Mouse (Mus musculus) kidney, embryonic 16.5 days (tissue): Measurements from ENCODE around the gene Dusp10. TPM values are rescaled to one million over a fixed set of nuclear protein-coding genes. Genes with fewer than 3 reads are reported as not detected.

Source experiments
- ATAC-seq: fragments of 200-750 bp; cut with Nextera tagmentation; 2 replicates; pipeline ENCODE4 v1.8.0; 2017; ENCODE audit warnings: moderate TSS enrichment; ENCODE audit not compliant: low FRiP score, low TSS enrichment
- H3K27ac ChIP-seq: fragments of 300-500 bp; sonication (generic); 2 replicates; pipeline ENCODE4 v1.5.1; 2014; ENCODE audit warnings: low read length
- H3K27me3 ChIP-seq: fragments of 300-500 bp; sonication (generic); 2 replicates; pipeline ENCODE4 v1.6.1; 2014; ENCODE audit warnings: low read length, control low read depth, mixed read lengths; ENCODE audit not compliant: insufficient read depth
- H3K36me3 ChIP-seq: fragments of 300-500 bp; sonication (generic); 2 replicates; pipeline ENCODE4 v1.6.1; 2014; ENCODE audit warnings: low read length, control low read depth, mixed read lengths; ENCODE audit not compliant: insufficient read depth
- H3K4me1 ChIP-seq: fragments of 300-500 bp; sonication (generic); 2 replicates; pipeline ENCODE4 v1.6.1; 2014; ENCODE audit warnings: low read length, control low read depth, mixed read lengths; ENCODE audit not compliant: insufficient read depth
- H3K4me2 ChIP-seq: fragments of 300-500 bp; sonication (generic); replicated peaks from 2 replicates; pipeline ENCODE4 v1.6.1; 2014; ENCODE audit warnings: low read depth, low read length
- H3K4me3 ChIP-seq: fragments of 300-500 bp; sonication (generic); 2 replicates; pipeline ENCODE4 v1.5.1; 2014; ENCODE audit warnings: mild to moderate bottlenecking, low read length
- H3K9ac ChIP-seq: fragments of 300-500 bp; sonication (generic); replicated peaks from 2 replicates; pipeline ENCODE4 v1.6.1; 2014; ENCODE audit warnings: low read length
- H3K9me3 ChIP-seq: fragments of 300-500 bp; sonication (generic); 2 replicates; pipeline ENCODE4 v1.6.1; 2016; ENCODE audit warnings: low read length, control low read depth
- WGBS: fragments of 180-500 bp; shearing (Covaris S2); extraction: QIAGEN DNeasy Blood & Tissue Kit; methylation state at CpG from one replicate; pipeline ENCODE4 v1.1.7; 2014; 5-methylcytosine and 5-hydroxymethylcytosine counted together
- polyA plus RNA-seq: library from polyadenylated mRNA; unstranded; fragments of >200 nt; fragmentation: Nextera tagmentation; extraction: Ambion mirVana; gene quantifications from 2 replicates; pipeline ENCODE4 v1.2.1, GENCODE M21; 2015

The Dusp10 gene
- polyA plus RNA-seq, 1 experiment from 2014 or later = 7.1 TPM

DNA sequence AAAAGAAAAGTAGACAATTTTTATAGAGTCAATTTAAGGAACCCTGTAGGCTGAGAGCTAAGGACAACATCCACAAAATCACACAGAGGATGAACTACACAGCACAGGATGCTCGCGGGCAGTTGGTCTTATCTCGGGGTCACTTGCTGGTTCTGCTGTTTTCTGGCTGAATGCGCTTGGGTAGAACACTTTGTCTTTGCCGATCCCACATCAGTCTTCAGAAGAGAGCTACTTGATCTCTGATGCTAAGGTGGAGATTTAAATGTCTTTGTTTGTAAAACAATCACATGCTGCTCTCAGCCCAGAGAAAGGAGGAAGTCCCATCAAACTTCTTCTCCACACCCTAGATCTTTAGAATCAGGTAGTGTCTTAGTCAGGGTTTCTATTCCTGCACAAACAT is 12.0 kb downstream of the Dusp10 start:
- H3K4me3 ChIP-seq = no peak overlapping the region
- no peaks in the 10 kb centered on the region for H3K9me3 ChIP-seq
- no peaks in the 10 kb centered on the region for H3K27me3 ChIP-seq
- WGBS = 92% methylated on average over 5 of the region's 5 CpGs
- H3K4me1 ChIP-seq = no peaks in the 10 kb centered on the region
- no peak overlapping the region for H3K27ac ChIP-seq
- H3K36me3 ChIP-seq = no peaks in the 10 kb centered on the region
- H3K9ac ChIP-seq = no peak overlapping the region
- no peak overlapping the region for H3K4me2 ChIP-seq
- no peak for ATAC-seq

DNA sequence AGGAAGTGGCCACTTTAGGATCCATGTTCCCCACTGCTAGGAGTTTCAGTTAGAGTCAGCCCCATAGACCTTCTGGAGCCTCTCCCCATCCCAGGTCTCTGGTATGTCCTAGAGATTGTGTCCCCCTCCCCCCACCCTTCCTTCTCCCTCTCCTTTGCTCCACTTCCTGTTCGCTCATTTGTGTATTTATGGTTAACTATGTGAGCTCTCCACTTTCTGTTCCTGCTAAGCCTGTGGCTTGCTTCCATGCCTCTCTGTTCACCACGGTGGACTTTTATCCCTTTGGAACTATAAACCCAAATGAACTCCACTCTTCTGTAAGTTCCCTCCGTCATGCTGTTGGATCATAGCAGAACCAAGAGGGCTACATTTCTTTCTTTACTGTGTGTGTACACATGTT is 13.9 kb downstream of the Dusp10 start:
- H3K36me3 ChIP-seq = no peaks in the 10 kb centered on the region
- ATAC-seq = no peak
- H3K27me3 ChIP-seq = no peaks in the 10 kb centered on the region
- WGBS = 83% methylated on average over 3 of the region's 3 CpGs
- no peak overlapping the region for H3K27ac ChIP-seq
- no peak overlapping the region for H3K4me2 ChIP-seq
- H3K4me1 ChIP-seq = no peaks in the 10 kb centered on the region
- no peaks in the 10 kb centered on the region for H3K9me3 ChIP-seq
- H3K9ac ChIP-seq = no peak overlapping the region
- H3K4me3 ChIP-seq = no peak overlapping the region

DNA sequence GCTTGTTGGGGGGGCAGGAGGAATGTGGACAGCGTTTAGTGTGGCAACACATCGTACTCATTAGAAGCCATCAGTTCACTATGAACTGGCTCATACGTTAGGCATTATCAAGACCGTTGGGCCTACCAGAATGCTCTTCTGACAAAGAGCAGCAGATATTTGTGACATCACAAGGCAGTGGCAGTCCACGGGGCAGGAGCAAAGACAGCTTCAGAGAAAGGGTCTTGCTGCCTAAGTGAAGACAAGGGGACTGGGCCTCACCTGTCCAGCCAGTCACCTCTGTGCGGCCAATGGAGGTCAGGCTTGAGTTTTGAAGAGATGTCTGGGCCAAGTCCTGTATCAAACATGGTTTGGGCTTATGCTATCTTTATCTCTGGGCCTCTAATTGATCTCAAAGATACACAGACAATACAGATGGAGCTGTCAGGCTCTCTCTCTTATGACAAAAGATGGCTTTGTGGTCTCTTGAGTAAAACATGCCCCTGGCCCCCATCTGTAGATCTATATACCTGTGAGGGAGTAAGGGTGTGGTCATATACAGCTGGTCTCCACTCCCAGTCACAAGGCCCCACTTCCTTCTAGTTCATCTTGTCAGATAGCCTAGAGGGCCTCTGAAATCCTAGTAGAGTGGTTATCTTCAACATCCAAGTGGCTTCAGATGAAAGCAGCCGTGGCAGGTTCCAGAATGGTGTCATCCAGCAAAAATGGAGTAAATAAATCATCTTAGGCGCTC is 17.1 kb downstream of the Dusp10 start:
- H3K27me3 ChIP-seq = no peaks in the 10 kb centered on the region
- H3K27ac ChIP-seq = no peak overlapping the region
- H3K4me3 ChIP-seq = no peak overlapping the region
- 90% methylated on average over 8 of the region's 8 CpGs for WGBS
- no peak overlapping the region for H3K9ac ChIP-seq
- ATAC-seq = no peak
- no peaks in the 10 kb centered on the region for H3K9me3 ChIP-seq
- H3K4me2 ChIP-seq = no peak overlapping the region
- 0 out of 2 replicates have a peak, but pooled peaks cover 5% of the 10 kb centered on the region for H3K4me1 ChIP-seq
- H3K36me3 ChIP-seq = no peaks in the 10 kb centered on the region

DNA sequence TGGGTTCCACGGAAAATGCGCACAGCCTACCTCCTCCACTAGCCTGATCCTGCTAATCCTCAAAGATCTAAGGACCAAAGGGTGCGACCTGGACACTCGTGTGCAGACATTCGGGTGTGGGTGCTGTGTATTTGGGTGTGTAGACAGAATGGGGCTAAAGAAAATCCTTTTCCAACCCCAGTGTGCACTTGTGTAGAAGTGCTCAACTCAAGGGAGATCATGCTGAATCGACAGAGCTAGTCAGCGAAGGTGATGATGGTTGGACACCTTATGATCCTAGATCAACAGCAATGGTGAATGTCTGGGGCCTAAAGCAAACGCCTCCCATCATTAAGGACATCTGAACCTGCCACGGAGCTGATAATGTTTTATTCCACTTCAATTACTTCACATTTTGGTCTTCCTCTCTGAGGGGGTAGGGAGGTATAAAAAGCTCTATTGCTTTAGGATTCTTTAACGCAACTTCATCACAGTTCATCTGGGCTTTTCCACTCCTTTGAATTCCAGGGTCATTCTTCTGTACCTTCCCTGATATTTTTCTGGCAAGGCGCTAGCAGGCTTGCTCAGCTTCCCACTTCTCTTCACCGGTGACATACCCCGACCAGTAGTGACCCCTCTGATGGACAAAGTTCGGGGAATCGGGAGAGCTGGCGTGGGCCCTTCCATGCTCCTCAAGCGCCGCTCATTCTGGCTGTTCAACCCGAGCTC is 19.7 kb downstream of the Dusp10 start:
- H3K4me2 ChIP-seq = peak overlapping the region; percentile 88
- H3K27ac ChIP-seq = peak overlapping the region; percentile 96
- no peak for ATAC-seq
- WGBS = 24% methylated on average over 19 of the region's 19 CpGs
- peak overlapping the region; percentile 81 for H3K4me3 ChIP-seq
- H3K9ac ChIP-seq = peak overlapping the region; percentile 91
- no peaks in the 10 kb centered on the region for H3K9me3 ChIP-seq
- H3K36me3 ChIP-seq = no peaks in the 10 kb centered on the region
- H3K4me1 ChIP-seq = peaks cover 10% of the 10 kb centered on the region; the same call in 1 of the 2 replicates
- no peaks in the 10 kb centered on the region for H3K27me3 ChIP-seq

DNA sequence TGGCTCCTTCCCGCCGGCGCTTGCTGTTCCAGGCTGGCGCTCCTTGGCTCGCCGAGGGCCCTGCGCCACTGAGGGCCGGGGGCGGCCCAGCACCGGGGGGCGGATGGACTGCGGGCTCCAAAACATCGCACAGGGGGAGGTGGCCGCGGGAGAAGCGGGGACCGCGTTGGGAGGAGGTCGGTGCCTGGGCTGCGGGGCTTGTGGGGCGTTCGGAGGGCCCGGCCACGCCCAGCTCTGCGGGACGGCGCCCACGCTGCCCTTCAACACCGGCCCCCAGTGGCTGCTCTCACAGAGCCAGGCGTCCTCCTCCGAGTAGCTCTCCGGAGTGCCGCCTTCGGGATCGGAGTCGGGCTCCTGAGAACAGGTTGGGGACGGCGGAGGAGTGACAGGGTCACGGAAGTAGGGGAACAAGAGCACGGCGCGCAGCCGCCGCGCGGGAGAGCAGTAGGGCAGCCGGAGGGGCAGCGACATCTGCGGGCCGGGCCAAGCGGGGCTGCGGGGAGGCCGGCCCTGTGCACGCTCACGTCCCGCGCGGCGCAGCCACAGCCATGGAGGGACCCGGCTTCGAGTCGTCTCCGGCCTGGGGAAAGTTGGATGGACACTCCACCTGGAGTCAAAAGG is 20.4 kb downstream of the Dusp10 start:
- H3K27ac ChIP-seq = peak overlapping the region; percentile 96
- 1% methylated on average over 56 of the region's 63 CpGs for WGBS
- no peaks in the 10 kb centered on the region for H3K9me3 ChIP-seq
- no peaks in the 10 kb centered on the region for H3K27me3 ChIP-seq
- H3K4me2 ChIP-seq = peak overlapping the region; percentile 88
- peak; percentile 85 for ATAC-seq
- peak overlapping the region; percentile 91 for H3K9ac ChIP-seq
- H3K4me1 ChIP-seq = peaks cover 10% of the 10 kb centered on the region; the same call in 1 of the 2 replicates
- no peaks in the 10 kb centered on the region for H3K36me3 ChIP-seq
- peak overlapping the region; percentile 81 for H3K4me3 ChIP-seq

DNA sequence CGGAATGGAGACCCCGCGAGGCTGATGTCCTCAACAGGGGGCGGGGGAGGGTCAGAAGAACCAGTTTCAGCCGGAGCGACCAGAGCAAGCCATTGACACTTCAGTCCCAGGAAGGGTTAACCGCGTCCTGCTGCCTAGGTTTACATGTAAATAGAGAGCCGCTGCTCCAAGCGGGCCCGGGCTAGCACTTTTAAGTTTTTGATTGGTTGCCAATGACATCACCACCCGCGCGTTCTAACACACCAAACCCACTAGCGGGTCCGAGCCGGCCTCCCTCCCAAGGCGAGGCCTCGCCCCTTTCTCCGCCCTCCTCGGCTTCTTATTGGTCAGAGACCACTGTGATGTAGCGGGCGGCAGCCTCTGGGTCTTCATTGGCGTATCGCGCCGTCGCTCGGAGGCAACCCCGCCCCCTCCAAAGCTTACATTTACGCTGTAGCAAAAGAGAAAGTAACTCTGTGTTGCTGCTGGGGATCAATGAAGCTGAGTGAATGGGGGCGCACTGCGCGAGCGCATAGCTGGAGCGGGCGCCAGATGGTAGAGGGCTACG is 21.0 kb downstream of the Dusp10 start, which contains the start of gene 1700056E22Rik:
Gene 1700056E22Rik, minus strand, starts transcription at position 291 of the 547 bp plus-strand sequence.
- no peaks in the 10 kb centered on the region for H3K27me3 ChIP-seq
- peak within 1 kb of the TSS; percentile 88 for H3K4me2 ChIP-seq
- under 1% methylated on average over 38 of the region's 38 CpGs for WGBS
- no peaks in the 10 kb centered on the region for H3K9me3 ChIP-seq
- H3K4me1 ChIP-seq = peaks cover 10% of the 10 kb centered on the region; the same call in 1 of the 2 replicates
- H3K9ac ChIP-seq = peak within 1 kb of the TSS; percentile 91
- H3K36me3 ChIP-seq = no peaks in the 10 kb centered on the region
- H3K4me3 ChIP-seq = peak within 1 kb of the TSS; percentile 81
- ATAC-seq = peak; percentile 99
- peak within 1 kb of the TSS; percentile 96 for H3K27ac ChIP-seq

DNA sequence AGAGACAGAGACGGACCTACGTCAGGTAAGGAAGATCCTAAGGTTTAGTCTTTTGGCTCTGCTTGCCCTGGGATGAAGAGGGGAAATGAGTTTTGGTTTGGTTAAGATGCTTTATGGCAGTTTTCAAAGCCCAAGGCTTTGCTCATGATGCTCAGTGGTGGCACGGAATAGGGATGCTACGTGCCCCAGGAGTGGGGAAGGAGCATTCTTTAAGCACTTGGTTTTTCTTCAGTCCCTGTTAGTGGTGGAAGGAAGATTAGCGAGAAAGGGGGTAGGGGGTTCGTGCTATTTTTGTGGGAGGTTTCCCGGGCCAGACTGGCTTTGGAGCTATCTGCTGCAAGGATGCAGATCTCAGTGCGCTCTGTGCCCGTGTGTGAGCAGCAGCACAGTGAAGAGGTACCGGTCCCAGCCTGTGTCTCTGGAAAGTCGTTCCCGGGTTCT is 21.7 kb downstream of the Dusp10 start:
- Histone ChIP-seq H3K36me3 (no peaks in the 10 kb centered on the region), H3K4me3 (peak overlapping the region; percentile 81), H3K27me3 (no peaks in the 10 kb centered on the region), H3K9me3 (no peaks in the 10 kb centered on the region), H3K27ac (no peak overlapping the region), H3K4me2 (peak overlapping the region; percentile 65), H3K9ac (peak overlapping the region; percentile 57; the same call in 1 of the 2 replicates), H3K4me1 (peaks cover 10% of the 10 kb centered on the region; the same call in 1 of the 2 replicates)
- WGBS = 0% methylated on average over 12 of the region's 12 CpGs
- no peak for ATAC-seq

DNA sequence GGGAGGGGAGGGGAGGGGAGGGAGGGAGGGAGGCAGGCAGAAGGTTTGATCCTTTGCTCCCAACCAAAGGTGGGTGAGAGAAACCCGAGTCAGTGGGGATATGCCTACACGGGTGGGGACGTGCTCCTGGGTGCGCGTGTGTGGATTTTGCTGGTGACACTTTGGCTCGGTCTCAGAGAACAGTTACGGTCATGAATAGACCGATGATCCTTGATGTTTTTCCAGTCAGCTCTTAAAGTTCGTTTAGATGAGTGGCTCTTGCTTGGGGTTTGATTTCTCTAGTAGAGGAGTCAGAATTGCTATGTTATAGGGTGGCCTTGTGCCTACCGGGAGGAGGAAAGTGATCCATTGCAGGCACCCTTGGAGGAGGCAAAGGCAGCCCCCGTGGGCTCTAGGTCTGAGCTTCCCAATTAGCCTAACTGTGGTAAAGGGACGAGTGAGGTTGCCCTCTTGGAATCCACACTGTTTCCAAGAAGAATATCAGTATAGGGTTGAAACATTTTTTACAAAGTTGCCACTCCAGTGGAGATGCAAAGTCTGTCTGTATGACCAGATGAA is 22.3 kb downstream of the Dusp10 start:
- Histone ChIP-seq H3K27me3 (no peaks in the 10 kb centered on the region), H3K27ac (no peak overlapping the region), H3K9me3 (no peaks in the 10 kb centered on the region), H3K36me3 (no peaks in the 10 kb centered on the region), H3K9ac (peak overlapping the region; percentile 57; the same call in 1 of the 2 replicates), H3K4me3 (peak overlapping the region; percentile 81), H3K4me1 (peaks cover 10% of the 10 kb centered on the region; the same call in 1 of the 2 replicates), H3K4me2 (peak overlapping the region; percentile 65)
- no peak for ATAC-seq
- 9% methylated on average over 12 of the region's 12 CpGs for WGBS

DNA sequence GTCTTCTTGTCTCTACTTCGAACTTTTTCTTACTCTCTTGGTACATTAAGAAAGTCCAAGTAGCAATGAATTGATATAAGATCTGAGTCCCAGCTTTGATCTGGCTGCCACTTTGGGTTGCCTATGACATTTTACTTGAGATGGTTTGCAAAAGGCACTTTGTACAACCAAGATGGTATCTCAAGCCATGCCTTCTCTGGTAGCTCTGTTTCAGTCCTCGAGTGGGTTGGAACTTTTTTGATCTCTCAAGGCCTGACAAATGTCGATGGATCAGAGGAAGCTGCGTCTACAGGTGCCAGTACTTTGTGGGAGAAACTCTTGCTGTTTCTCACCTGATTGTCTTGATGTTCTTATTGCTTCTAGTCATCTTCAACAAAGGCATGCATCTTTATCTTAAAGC is 24.7 kb downstream of the Dusp10 start:
- H3K36me3 ChIP-seq = no peaks in the 10 kb centered on the region
- no peak for ATAC-seq

More for the DNA sequence above, 24.7 kb downstream of the Dusp10 start:
- Histone ChIP-seq H3K4me1 (peaks cover 16% of the 10 kb centered on the region), H3K9ac (no peak overlapping the region), H3K27me3 (no peaks in the 10 kb centered on the region), H3K4me2 (no peak overlapping the region), H3K4me3 (no peak overlapping the region), H3K27ac (no peak overlapping the region), H3K9me3 (no peaks in the 10 kb centered on the region)
- 80% methylated on average over 4 of the region's 4 CpGs for WGBS
